Mouse (Mus musculus) embryo, embryonic 11.5 days (tissue): ENCODE results near the gene Soat1.

Experiments
- DNase-seq: peaks from one replicate; pipeline ENCODE4 v3.0.0-alpha.2; 2012; ENCODE audit warnings: low read depth, low spot score

Soat1 gene

DNA sequence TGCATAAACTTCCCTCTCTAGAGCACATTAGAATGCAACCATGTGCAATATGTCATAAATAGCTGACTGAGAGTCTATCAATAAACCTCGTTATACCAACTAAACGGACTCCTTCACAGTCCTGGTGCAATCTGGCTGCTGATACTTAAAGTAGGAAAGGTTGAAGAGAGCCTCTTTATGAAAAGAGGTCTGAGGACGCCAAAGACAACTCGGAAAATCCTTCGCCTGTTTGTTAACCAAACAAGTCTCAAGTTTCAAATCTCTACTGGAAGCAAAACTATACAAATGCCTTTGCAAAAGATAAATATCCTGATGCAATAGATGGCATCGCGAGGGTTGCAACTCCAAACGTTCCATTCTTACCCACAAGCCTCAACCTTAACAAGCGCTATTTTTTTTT is 9.2 kb downstream of the Soat1 start:
- no peak for DNase-seq

DNA sequence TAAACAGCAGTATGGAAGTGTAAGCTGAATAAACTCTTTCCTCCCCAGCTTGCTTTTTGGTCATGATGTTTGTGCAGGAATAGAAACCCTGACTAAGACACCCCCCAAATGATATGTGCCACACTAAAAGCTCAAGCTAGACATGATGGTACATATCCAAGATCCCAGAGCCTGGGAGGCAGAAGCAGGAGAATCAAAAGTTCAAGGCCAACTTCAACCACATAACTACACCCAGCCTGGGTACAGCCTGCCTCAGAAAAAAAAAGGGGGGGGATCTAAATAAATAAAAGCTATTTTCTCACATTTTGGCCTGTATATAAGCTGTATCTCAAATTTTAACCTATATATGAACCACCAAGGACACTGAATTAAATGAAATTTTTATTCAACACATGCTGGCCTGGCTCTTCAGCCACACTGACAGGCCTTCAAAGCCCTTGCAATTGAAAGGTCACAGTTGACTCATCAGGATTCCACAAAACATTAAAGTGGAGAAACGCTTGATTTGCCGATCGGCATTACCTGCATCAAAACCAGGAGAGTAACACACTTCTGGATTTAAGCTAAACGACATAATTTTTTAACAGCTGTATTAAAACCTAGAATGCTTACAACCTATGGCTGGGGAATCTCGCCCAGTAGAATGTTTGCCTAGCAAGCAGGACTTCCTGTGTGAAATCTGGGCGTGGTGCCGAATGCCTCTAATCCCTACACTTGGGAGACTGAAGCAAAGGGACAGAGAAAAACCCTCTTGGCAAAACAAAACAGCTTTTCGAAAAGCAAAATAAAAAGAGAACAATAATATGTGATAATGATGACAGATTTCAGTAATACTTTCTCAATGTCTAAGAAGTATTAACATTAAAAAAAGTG is 9.9 kb downstream of the Soat1 start:
- DNase-seq: no peak

DNA sequence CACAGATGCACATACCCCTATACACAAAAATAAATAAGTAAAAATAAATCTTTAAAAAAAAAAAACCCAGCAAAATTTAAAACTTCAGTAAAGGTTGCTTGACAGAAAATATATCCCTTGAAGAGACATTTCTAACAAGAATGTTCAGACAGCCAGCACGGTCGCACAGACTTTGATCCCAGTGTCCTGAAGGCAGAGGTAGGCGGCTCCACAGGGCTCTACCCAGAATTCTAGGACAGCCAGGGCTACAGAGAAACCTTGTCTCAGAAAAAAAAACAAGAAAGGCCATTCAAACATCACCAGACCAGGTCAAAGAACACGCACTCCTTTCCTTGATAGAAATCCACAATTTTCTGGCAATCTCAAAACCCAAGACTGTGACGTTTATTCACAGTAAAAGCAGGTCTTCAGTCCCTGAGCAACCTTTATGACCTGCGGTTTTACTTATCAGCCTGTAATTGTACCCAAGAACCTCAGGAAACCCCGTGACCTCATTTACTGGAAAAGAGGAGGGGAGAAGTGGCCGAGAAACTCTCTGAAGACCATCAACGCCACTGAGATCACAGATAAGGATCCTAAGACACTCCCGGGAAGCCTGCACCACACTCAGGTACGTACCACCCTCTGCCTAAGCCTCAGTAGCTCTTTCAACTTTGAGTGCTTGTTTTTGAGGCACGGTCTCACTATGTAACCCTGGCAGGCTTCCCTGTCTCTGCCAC is 11.7 kb downstream of the Soat1 start:
- DNase-seq: no peak

DNA sequence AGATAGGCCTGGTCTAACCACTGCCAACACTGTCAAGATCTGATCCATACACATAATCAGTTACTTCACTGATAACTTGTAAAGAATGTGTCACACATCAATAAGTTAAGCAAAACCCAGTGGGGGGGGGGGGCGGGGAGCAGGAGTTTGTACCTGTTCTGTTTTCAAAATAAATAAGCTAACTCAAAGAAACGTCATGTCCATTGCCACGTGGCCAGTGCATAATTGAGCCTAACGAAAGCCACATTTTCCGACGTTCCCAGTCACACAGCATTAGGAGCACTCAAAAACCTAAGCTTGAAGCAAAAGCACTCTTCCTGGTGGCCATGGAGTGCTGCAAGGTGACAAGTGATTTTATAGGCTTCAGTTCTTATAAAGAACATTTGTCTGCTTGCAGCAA is 13.1 kb downstream of the Soat1 start:
- no peak for DNase-seq

DNA sequence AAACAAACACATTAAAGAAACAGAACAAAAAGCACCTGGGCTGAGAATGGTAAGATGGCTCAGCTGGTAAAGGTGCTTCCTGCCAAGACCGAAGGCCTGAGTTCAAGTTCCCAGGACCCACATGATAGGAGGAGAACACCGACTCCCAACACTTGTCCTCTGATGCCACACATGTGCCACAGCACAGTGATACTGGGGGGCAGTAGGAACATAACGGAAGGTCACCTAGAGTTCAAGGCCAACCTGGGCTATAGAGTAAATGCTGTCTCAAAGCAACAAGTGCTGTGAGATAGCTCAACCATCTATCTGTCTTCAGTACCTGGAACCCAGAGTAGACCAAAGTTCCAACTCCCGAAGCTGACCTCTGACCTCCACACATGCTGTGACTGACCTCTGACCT is 13.9 kb downstream of the Soat1 start:
- no peak for DNase-seq

DNA sequence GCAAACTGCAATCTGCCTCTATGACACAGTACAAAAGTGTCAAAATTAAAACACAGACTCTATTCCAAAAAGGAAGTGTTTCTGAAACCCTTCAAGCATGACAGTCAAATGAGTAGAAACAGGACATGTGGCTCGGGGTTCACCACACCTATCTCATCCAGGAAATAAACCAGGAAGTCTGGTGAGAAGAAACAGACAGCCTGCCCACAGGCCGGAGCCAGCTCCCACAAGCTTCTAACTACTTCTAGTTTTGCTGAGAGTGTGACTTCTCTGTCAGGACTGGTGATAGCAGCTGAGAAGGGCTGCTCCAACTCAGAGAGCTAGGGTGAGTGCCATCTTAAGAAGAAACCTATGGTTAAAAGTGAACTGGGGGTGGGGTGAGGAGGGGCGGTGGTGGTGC is 14.4 kb downstream of the Soat1 start:
- no peak for DNase-seq

DNA sequence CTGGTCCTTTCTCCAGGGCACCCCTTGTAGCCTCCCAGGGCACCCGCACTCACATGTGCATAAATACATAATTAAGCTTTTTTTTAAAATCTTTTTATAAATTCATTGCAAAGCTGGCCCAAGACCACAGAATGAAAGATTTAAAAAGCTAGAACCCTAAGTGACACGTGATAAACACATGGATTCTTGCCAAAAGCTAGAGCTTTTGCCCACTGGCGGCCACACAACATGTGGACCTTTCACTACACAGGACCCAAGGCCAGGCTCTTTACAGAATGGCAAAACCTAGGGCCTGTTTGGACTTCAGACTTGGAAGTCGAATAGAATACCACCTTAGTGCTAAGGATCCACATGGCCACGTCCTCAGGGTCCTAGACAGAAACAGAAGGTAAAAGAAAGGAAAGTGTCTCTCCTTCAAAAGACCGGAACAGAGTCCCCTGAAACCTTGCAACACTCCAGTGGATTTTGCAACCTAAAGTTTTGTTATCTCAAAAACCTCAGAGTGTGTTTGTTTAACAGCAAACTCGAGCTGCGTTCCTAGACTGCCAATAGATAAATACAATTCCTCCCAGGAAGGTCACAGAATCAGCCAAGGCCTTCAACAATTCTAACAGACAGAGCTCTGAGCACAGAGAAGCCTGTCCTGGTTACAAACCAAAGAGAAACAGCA is 15.6 kb downstream of the Soat1 start:
- no peak for DNase-seq

DNA sequence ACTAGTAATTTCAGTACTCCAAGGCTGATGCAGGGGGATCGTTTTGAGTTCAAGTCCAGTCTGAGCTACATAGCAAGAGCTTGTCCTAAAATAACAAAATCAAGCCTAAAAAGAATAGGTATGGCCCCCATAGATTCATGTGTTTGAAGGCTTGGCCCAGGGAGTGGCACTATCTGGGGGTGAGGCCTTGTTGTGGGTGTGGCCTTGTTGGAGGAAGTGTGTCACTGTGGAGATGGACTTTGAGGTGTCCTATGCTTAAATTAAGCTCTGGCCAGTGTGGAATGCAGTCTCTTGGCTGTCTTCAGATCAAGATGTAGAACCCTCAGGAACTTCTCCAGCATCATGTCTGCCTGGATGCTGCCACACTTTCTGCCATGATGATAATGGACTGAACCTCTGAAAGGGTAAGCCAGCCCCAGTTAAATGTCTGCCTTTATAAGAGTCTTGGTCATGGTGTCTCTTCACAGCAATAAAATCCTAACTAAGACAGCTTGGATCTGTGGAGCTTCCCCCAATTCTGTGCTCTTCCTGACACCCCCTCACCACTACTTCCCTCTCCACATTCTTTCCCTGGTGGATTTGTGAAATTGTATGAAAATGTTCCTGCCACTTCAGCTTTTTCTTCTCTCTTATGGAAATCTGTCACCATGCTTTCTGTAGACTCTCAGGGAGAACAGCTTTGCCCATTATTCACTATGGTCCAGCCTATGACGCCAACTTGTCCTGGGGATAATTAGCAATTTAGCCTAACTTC is 18.9 kb downstream of the Soat1 start:
- DNase-seq: no peak

DNA sequence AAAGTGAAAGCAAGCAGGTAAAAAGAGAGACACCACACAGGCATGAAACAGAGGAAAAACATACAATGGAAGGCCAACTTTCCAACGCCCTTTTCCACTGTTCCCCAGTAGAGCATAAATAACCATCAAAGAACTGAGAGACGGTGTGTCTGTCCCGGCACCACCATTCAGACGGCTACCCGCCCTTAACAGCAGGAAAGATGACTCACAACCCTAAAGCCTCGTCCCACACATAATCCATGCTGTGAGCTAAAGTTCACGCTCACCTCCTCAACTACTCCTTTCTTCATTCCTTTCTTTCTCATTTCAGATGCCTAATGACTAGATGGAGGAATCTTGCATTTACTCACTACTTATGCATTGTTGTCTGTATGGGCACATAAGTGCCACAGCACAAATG is 19.7 kb downstream of the Soat1 start:
- no peak for DNase-seq

DNA sequence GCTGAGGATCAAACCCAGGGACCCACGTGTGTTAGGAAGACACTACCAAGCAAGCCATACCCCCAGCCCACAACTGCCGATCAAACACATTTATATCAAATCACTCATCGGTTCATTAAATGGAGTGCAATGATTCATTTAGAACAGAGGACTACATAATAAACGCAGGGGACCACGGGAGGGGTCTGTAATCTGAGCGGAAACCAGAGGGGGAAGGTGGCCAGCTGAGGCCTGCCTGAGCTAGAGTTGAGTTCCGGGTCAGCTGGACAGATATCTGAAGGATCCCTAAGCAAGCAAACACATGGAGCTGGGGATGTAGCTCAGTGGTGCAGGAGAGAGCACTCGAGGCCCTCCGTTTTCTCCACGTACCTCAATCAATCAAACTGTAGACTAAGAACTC is 20.3 kb downstream of the Soat1 start:
- DNase-seq: no peak

DNA sequence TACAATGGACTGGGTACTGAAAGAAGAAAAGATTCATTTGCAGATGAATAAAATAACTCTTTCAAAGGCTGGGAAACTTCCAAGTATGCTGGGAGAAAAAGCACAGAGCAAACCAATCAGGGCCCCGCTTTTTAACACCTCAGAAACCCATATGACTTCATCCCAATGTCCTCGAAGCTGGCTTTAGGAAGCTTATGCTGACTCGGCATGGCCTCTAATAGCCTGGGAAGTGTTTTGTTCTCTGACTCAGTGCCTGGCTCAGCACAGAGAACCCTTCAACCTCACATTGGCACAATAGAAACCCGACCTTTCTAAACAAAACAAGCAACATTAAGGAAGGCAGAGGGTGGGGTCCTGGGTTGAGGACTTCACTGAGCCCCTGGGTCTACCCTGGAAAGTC is 23.7 kb downstream of the Soat1 start:
- DNase-seq: no peak

DNA sequence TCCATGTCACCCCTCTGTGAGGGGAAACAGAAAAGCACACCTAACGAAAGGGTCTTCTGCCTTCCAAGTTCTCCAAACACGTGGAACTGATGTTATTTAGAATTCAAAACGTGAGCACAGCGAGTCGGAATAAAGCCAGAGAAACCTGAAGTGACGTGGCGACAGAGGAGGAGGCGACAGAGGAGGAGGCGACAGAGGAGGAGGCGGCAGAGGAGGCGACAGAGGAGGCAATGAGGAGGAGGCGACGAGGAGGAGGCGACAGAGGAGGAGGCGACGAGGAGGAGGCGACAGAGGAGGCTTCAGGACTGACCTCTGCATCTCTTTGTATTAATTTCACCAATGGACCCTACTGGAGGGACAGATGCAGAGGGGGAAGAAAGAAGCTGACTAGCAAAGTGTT is 24.4 kb downstream of the Soat1 start:
- no peak for DNase-seq

DNA sequence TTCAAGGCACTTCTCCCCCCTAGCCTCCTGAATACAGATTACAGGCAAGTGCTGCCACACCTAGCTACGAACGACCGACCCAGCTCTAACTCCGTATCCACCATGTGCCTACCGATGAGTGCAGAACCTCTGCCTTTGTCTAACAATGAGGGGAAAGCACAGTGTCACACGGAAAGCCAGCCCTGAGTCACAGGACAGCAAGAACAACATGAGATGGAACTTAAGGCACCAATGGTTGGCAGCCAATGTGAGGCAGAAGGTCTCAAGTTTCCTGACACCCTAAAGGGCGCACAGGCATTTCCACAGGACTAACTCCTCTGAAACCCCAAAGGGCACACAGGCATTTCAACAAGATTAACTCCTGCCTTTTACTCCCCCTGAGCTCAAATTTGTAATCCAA is 25.0 kb downstream of the Soat1 start:
- DNase-seq: no peak

DNA sequence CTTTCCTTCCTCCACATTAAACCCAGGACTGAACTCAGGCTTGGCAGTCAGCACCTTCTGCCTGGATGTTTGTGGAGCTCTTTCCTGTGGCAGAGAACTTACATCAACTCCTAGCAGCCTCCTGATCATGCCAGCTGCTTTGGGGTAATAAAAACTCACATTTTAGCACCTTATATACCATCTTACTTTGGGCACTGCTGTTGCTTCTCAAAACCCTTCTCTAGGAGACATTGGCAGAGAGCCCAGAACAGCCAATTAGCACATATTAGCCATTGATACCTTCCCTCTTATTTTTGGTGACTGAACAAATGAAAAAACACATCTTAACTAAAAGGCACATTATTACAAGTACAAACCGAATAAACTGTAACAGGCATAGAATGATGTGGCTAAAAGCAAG is 29.1 kb downstream of the Soat1 start:
- DNase-seq: no peak

DNA sequence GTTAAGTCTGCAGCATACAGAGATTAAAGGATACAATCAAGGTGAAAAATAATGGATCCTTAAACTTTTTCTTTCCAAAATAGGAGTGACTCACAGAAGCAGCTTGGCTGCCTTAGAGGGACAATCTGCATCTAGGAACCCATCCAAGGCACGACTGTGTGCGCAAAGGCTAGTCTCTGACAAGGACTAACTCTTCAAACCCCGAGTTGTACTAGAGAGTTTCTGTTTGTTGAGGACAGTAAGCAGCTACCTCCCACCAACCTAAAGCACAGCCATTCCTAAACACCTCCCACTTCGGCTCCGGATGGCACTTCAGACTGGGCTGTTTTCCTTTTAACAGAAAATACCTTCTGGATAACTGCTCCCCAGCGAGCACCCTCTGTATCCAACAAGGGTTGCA is 31.4 kb downstream of the Soat1 start:
- DNase-seq: no peak

DNA sequence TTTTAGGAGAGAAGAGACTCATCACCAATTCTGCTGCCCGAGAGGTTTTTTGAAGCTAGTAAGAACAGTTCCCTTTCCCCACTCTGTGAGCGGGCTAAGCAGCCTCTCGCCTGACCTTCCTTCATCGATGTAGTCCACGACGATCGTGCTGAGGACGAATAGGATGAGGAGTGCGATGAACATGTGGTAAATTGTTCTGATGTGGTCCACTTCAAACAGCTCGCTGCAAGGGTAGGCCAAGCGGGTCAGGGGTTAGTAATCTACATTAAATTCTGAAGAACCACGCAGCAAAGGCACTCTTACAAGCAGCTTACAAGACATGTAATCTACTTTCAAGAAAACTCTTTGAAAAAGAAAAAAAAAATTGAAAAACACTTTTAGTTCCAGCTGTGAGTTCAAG is 31.9 kb downstream of the Soat1 start:
- no peak for DNase-seq

DNA sequence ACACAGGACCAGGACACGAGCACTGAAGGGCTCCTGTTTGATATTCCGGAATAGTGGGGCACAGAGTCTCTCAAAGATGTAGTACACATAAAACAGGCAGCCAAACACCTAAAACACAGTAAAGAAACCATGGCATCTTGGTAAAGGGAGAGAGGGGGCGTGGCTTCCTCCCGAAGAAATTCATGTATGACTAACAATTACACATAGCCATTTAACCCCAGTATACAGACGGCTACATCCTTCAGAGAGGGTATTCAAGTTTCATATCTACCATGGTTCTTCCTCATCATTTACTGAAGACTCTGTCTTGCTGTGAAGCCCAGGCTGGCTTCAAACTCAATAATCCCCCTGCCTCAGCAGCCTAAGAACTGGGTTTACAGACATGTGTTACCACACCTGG is 36.4 kb downstream of the Soat1 start:
- no peak for DNase-seq

DNA sequence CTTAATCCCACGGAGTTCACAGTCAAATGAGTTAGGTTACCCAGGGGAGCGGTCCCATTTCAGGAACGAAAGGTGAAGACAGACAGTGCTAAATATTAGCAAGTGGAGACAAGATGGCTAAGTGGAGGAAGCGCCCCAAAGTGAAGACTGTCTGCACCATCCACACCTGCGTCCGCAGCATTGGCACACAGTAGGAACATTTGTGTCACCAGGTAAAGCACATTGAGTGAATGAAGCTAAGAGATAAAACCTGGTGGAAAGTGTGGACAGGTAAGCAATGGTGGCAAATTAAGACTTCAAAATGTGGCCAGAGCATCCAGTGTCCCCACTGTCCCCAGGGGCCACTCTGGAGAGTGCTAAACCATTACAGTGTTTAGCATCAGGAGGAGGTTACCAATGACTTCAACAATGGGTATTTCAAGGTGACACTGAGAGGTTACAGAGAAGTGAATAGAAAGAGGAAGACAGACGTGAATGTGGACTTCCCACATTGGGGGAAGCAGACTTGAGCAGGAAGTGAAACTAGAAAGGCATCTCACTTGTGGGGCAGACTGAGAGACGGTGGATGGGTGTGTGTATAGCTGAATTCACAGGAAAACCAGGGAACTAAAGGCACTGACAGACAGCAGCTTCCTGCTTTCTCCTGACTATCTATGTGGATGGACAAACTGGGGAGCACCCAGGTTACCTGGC is 37.0 kb downstream of the Soat1 start:
- no peak for DNase-seq

DNA sequence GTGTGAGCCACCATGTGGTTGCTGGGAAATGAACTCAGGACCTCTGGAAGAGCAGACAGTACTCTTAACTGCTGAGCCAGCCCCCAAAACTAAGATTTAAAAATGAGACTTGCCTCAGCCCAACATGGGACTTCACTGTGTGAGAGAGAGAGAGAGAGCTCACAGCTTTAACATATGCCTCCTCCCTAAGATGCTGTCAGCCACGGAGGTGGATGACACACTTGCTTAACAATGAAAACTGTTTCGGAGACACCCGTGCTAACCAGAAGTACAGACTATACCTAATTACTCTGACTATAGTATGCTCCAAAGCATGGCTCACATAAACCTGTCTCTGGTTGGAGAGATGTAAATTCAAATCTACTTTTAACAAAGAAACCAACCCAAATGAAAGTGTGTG is 40.6 kb downstream of the Soat1 start:
- no peak for DNase-seq

DNA sequence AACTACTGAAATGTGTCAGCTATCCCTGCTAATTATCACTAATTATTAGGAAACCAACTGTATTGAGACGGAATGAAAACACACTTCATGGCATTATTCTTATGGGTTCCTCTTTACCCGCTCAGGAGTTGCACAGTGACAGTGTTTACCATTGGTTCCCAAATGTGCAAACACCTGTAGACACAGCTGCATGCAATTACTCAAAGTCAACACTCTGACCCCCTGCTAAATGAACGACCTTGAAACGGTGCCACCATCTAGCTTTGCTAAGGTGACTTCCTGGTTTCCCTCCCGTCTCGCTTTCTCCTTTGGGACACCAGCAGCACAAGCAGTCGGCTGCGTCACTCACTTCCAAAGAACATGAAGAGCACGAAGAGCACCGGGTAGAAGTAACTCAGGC is 41.6 kb downstream of the Soat1 start:
- DNase-seq: no peak

DNA sequence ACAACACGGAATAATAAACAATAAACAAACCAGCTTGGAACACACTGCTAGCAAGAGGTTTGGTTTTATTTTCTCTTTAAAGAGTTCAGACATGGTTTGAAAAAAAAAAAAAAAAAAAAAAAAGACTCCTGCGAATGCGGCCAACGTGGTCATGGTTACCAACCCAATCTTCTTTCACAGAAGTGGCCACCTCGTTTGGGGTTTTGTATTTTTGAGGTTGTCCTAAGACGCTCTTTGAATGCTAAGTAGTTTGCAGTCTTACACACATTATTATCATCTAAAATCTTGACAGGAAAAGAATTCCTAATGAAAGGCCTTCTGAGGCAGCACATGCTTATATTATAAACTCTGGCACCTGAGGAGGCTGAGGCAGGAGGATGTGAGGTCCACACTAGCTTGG is 45.7 kb downstream of the Soat1 start:
- no peak for DNase-seq
